ENCODE assay signal across 8 mouse cellular contexts in genomic region chr5:149312884-149313652, GRCm38 (mm10). TPM values are rescaled to one million over a fixed set of nuclear protein-coding genes. Genes with fewer than 3 reads are reported as not detected.
DNase-seq lines count a peak whose midpoint lies in the region; ATAC-seq and TF ChIP-seq lines count a peak whose summit lies in the region.

No protein-coding gene starts in this region.

- WGBS in heart, embryonic 12.5 days = 28% methylated on average over 23 of the region's 23 CpGs
- 27% methylated on average over 23 of the region's 23 CpGs for WGBS in embryonic facial prominence, embryonic 14.5 days

- H3K4me2 ChIP-seq in heart, embryonic 12.5 days = peak overlapping the region; percentile 58
- peak overlapping the region; percentile 48 for H3K4me2 ChIP-seq in embryonic facial prominence, embryonic 14.5 days (ENCODE audit: low read depth, low read length)
- H3K4me2 ChIP-seq in myocyte (ENCODE audit: low read depth) = peak overlapping the region; percentile 79

- H3K9ac ChIP-seq in heart, embryonic 12.5 days = no peak overlapping the region; the same call in 1 of the 2 replicates
- peak overlapping the region; percentile 41 for H3K9ac ChIP-seq in embryonic facial prominence, embryonic 14.5 days (ENCODE audit: low read depth, low read length)

- H3K79me2 ChIP-seq in myocyte (ENCODE audit: control insufficient read depth, insufficient read depth) = no peaks in the 10 kb centered on the region

- H3K27ac ChIP-seq in heart, embryonic 12.5 days (ENCODE audit: poor library complexity, severe bottlenecking) = peak overlapping the region; percentile 20; the same call in 1 of the 2 replicates
- peak overlapping the region; percentile 77 for H3K27ac ChIP-seq in embryonic facial prominence, embryonic 14.5 days (replicated peaks; ENCODE audit: low read depth, low read length)

- no peaks in the 10 kb centered on the region for H3K36me3 ChIP-seq in heart, embryonic 12.5 days
- no peaks in the 10 kb centered on the region for H3K36me3 ChIP-seq in embryonic facial prominence, embryonic 14.5 days (ENCODE audit: control insufficient read depth, insufficient read depth, low read length)
- H3K36me3 ChIP-seq in myocyte (ENCODE audit: control insufficient read depth, insufficient read depth) = no peaks in the 10 kb centered on the region

- ATAC-seq in heart, embryonic 12.5 days (ENCODE audit: insufficient number of reproducible peaks, low FRiP score) = no peak
- peak; percentile 74; the same call in 1 of the 2 replicates for ATAC-seq in embryonic facial prominence, embryonic 14.5 days (ENCODE audit: low read depth)

- no peaks in the 10 kb centered on the region for H3K27me3 ChIP-seq in heart, embryonic 12.5 days (replicated peaks)
- H3K27me3 ChIP-seq in embryonic facial prominence, embryonic 14.5 days (replicated peaks; ENCODE audit: control insufficient read depth, insufficient read depth, low read length) = no peaks in the 10 kb centered on the region
- H3K27me3 ChIP-seq in myocyte (ENCODE audit: control insufficient read depth, insufficient read depth, insufficient read length) = no peaks in the 10 kb centered on the region

- TF ChIP-seq POLR2A in myocyte (IDR thresholded peaks at IDR 0.05; ENCODE audit: insufficient read length, low read depth) = no peak

- H3K4me1 ChIP-seq in heart, embryonic 12.5 days (replicated peaks) = peaks cover 10% of the 10 kb centered on the region
- peaks cover 10% of the 10 kb centered on the region for H3K4me1 ChIP-seq in embryonic facial prominence, embryonic 14.5 days (ENCODE audit: control insufficient read depth, insufficient read depth, low read length)

- peak overlapping the region; percentile 27 for H3K4me3 ChIP-seq in heart, embryonic 12.5 days
- peak overlapping the region; percentile 17; the same call in 1 of the 2 replicates for H3K4me3 ChIP-seq in embryonic facial prominence, embryonic 14.5 days (ENCODE audit: low read depth, low read length)
- H3K4me3 ChIP-seq in myocyte = peak overlapping the region; percentile 9

- intact Hi-C loops in heart, postnatal 25 days (cut with DNase I) = no loop called here

- no peak for DNase-seq in heart, postnatal 25 days (ENCODE audit: low spot score)
- peak; percentile 87 for DNase-seq in embryonic facial prominence, embryonic 14.5 days (ENCODE audit: low spot score)
- peak; percentile 56 for DNase-seq in kidney, postnatal 14 days
- DNase-seq in cerebellum, adult 9-11 months = no peak
- DNase-seq in cerebellum, postnatal 4 days (ENCODE audit: low spot score in 2 of 2) = no peak
- no peak for DNase-seq in gastrocnemius, postnatal 4 days (ENCODE audit: low spot score in 2 of 2)

- no peak overlapping the region for H3ac ChIP-seq in myocyte (ENCODE audit: control insufficient read depth, insufficient read length)

- H3K9me3 ChIP-seq in heart, embryonic 12.5 days (replicated peaks) = peaks cover 7% of the 10 kb centered on the region; the same call in 1 of the 2 replicates
- H3K9me3 ChIP-seq in embryonic facial prominence, embryonic 14.5 days (ENCODE audit: control insufficient read depth, low read length) = peaks cover 3% of the 10 kb centered on the region; the same call in 1 of the 2 replicates

TF ChIP-seq in myocyte, 11 proteins besides CTCF, POLR2A, EP300 and RAD21:
- TF ChIP-seq USF1 (IDR thresholded peaks at IDR 0.05; ENCODE audit: low read depth) (no peak), MYOD1 (IDR thresholded peaks at IDR 0.05; ENCODE audit: control insufficient read depth in 1 of 3, insufficient read length in 2 of 3, low read depth in 2 of 3) (no peak), E2F4 (IDR thresholded peaks at IDR 0.05; ENCODE audit: insufficient read depth) (no peak), CEBPB (IDR thresholded peaks at IDR 0.05; ENCODE audit: insufficient read depth, poor library complexity, severe bottlenecking) (peak; percentile 65; the same call in 1 of the 2 replicates)

RNA-seq across cellular contexts. Expression of gene Alox5ap, which starts 48.5 kb away (rescaled TPM):
- 4.5 and 4.9 TPM in 2 replicates for polyA plus RNA-seq in heart, embryonic 12.5 days (2016; fragmentation: Nextera tagmentation; extraction: Ambion mirVana)
- total RNA-seq in heart, postnatal 25 days (2021) = 10 to 100 TPM; 16.5 to 17.0 TPM
- 15.9 and 17.4 TPM in 2 replicates for polyA plus RNA-seq in embryonic facial prominence, embryonic 14.5 days (2014; fragmentation: Nextera tagmentation; extraction: Ambion mirVana)
- polyA plus RNA-seq in myocyte (2012; fragmentation: generic; extraction: Trizol) = 28.8 TPM
- total RNA-seq in gastrocnemius, postnatal 4 days (2021) = 10 to 100 TPM in 1 of 2 experiments, 1 to 10 TPM in 1; 7.9 to 17.8 TPM

Comparison
In these comparisons a context has a peak if more than half of its experiments do, and no peak if none do; other contexts are left out.
1. DNase-seq: peak in embryonic facial prominence, embryonic 14.5 days (single experiment) and kidney, postnatal 14 days (single experiment); none in heart, postnatal 25 days (single experiment), cerebellum, adult 9-11 months (single experiment), cerebellum, postnatal 4 days (0 of 2) and gastrocnemius, postnatal 4 days (0 of 2).
2. Peak in every context shown above with its lines, with median percentiles within 50 percentile points of each other: H3K4me2 ChIP-seq and H3K4me3 ChIP-seq.